Mouse (Mus musculus) effector memory CD4-positive, alpha-beta T cell, adult 5 months (primary cell): Measurements from ENCODE around the gene Fbxo45. TPM values are rescaled to one million over a fixed set of nuclear protein-coding genes. Genes with fewer than 3 reads are reported as not detected.

ENCODE experiments used
- polyA plus RNA-seq: library from polyadenylated mRNA; unstranded; fragments of 100-300 nt; shearing (Covaris generic); gene quantifications from one replicate; pipeline ENCODE4 v1.2.1, GENCODE M21; 2017

Fbxo45 gene
- 10.9 TPM for polyA plus RNA-seq

GRCm38 (mm10) chr16:32246952-32247370 lies at the start of gene Fbxo45, which contains the start of gene Wdr53:
Gene Fbxo45 (minus strand): TSS chr16:32247158.
Gene Wdr53 (plus strand): TSS chr16:32247227.

DNA sequence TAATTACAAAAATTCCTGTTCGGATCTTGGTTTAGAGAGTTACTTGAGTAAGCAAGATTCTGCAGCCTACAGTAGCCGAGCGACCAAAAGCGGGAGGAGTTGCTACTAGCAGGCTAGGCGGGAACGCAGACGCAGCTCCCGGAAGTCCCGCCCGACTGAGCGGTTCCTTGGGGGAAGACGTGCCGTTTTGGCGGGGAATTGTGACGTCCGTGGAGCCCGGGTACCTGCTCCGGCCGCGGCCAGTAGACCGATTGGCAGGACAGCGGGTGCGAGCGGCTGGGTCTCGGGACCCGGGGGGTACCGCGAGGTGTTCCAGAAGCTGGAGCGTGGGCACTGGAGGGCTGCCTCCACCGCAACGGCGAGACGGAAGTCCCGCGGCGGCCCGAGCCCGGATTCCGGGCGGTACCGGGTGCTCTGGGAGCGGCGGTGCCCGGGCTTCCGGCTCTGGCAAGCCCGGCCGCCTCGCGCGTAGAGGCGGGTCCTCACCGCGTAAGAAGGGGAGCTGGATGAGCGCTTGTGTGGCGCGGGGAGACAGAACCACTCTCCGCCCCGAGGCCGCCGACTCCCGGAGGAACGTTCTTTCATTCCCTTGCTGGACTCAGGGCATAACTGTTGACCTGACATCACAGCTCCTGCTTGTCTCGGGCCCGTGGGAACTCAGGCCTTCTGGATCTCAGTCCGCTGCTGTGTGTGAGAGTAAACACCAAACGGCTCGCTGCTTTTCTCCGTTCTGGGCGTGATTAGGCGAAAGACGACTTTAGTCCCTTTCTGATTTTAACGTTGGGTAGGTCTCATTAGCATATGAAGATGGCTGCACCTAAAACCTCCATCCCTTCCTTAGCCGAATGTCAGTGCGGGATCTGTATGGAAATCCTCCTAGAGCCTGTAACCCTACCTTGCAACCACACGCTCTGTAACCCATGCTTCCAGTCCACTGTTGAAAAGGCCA lies 30.6 kb upstream of the Fbxo45 start, which contains the start of gene Rnf168:
TSS of gene Rnf168 (plus strand) at position 152 of the 949 bp plus-strand sequence.

DNA sequence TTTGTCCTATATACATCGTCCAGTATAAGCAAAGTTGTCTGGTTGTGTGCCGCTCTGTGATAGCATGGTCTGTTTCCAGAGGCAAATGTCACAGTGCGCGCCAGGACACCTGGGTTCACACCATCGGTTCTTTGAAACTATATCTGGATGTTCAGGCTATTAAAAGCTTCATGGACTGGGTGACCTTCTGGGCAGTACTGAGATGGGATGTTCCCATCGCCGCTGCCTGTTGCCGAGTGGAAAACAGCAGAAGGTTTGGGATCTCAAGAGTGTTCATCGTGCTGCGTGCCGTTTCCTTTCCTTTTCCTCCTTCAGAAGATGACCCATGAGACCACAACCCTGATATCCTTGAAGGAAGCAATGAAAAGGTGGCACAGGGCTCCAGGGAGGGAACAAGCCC lies 24.3 kb upstream of the Fbxo45 start, which contains the start of gene Smco1:
TSS of gene Smco1 (plus strand) at position 178 of the 400 bp plus-strand sequence.

Other genes with a start within 250 kb of the Fbxo45 start
- 21.4 TPM for gene Senp5, start 243.9 kb downstream of the Fbxo45 start, polyA plus RNA-seq
- gene Pak2, start 167.8 kb downstream of the Fbxo45 start, polyA plus RNA-seq = 127 TPM
- gene Pigx, start 147.4 kb downstream of the Fbxo45 start, polyA plus RNA-seq = 69.8 TPM
- gene Cep19, start 147.4 kb downstream of the Fbxo45 start, polyA plus RNA-seq = 7.2 TPM
- 29.7 TPM for gene Nrros, start 81.6 kb downstream of the Fbxo45 start, polyA plus RNA-seq
- gene Bex6, start 67.3 kb downstream of the Fbxo45 start, polyA plus RNA-seq = not detected
- 10.2 TPM for gene Wdr53, start 69 bp upstream of the Fbxo45 start, polyA plus RNA-seq
- gene Smco1, start 24.3 kb upstream of the Fbxo45 start, polyA plus RNA-seq = not detected
- gene Rnf168, start 30.3 kb upstream of the Fbxo45 start, polyA plus RNA-seq = 21.6 TPM
- 40.2 TPM for gene Ubxn7, start 85.1 kb upstream of the Fbxo45 start, polyA plus RNA-seq
- not detected for gene Tm4sf19, start 153.3 kb upstream of the Fbxo45 start, polyA plus RNA-seq
- 2.8 TPM for gene Tctex1d2, start 172.5 kb upstream of the Fbxo45 start, polyA plus RNA-seq
- gene Pcyt1a, start 183.8 kb upstream of the Fbxo45 start, polyA plus RNA-seq = 12.5 TPM
- not detected for gene Slc51a, start 240.7 kb upstream of the Fbxo45 start, polyA plus RNA-seq
- not detected for gene Zdhhc19, start 249.1 kb upstream of the Fbxo45 start, polyA plus RNA-seq